Mouse (Mus musculus): ENCODE measurements around the gene Nxpe3. TPM values are rescaled to one million over a fixed set of nuclear protein-coding genes. Genes with fewer than 3 reads are reported as not detected.
"Not testable (repeated sequence)": the region's sequence is repeated elsewhere in the genome, so short reads cannot be mapped to it uniquely, and the experiment has no call there.

The Nxpe3 gene
- total and polyA plus RNA-seq, 3 experiments: 2.7 to 4.3 TPM; not detected in 1

GRCm38 (mm10) chr16:55861104-55861503 lies 34.0 kb downstream of the Nxpe3 start:
- no peaks in the 10 kb centered on the region for H3K27me3 ChIP-seq (ENCODE audit: control insufficient read depth in 1 of 2, insufficient read depth in 2 of 2, low read length in 2 of 2)
- H3K9ac ChIP-seq (ENCODE audit: control insufficient read depth, low read depth, low read length, poor library complexity, severe bottlenecking): no peak overlapping the region
- TF ChIP-seq SMC3 (IDR thresholded peaks at IDR 0.05; ENCODE audit: low read depth, low read length): no peak
- TF ChIP-seq CTCF (IDR thresholded peaks at IDR 0.05 in 2 of 3, conservative IDR thresholded peaks at IDR 0.05 in 1 of 3; ENCODE audit: control insufficient read depth in 1 of 3, insufficient read depth in 1 of 3, low read depth in 2 of 3, low read length in 3 of 3, poor library complexity in 1 of 3, severe bottlenecking in 1 of 3): no peak
- no peak for TF ChIP-seq MAZ (IDR thresholded peaks at IDR 0.05; ENCODE audit: low read depth, low read length)
- TF ChIP-seq RCOR1 (IDR thresholded peaks at IDR 0.05; ENCODE audit: low read depth, low read length): no peak
- H3K4me1 ChIP-seq (ENCODE audit: control insufficient read depth in 1 of 2, insufficient read depth in 2 of 2, low read length in 2 of 2): no peaks in the 10 kb centered on the region
- no peak for DNase-seq (ENCODE audit: low read depth, low spot score)
- H3K27ac ChIP-seq (ENCODE audit: control insufficient read depth, low read depth, low read length): no peak overlapping the region
- no peaks in the 10 kb centered on the region for H3K79me2 ChIP-seq (ENCODE audit: control insufficient read depth, insufficient read depth, low read length, poor library complexity)
- no peaks in the 10 kb centered on the region for H3K9me3 ChIP-seq (replicated peaks; ENCODE audit: insufficient read depth, low read length)
- H3K36me3 ChIP-seq (ENCODE audit: control insufficient read depth in 1 of 2, insufficient read depth in 2 of 2, low read length in 2 of 2): peaks cover 0 to 3% of the 10 kb centered on the region in 2 experiments; a peak in 3 of 4 replicates
- H3K4me3 ChIP-seq (ENCODE audit: control insufficient read depth in 1 of 2, insufficient read depth in 1 of 2, low read depth in 2 of 2, low read length in 2 of 2): no peak overlapping the region

GRCm38 (mm10) chr16:55859421-55859820 lies 35.7 kb downstream of the Nxpe3 start:
- not testable (repeated sequence) for H3K4me3 ChIP-seq (ENCODE audit: control insufficient read depth in 1 of 2, insufficient read depth in 1 of 2, low read depth in 2 of 2, low read length in 2 of 2); H3K36me3 ChIP-seq (ENCODE audit: control insufficient read depth in 1 of 2, insufficient read depth in 2 of 2, low read length in 2 of 2); H3K9me3 ChIP-seq (replicated peaks; ENCODE audit: insufficient read depth, low read length); H3K79me2 ChIP-seq (ENCODE audit: control insufficient read depth, insufficient read depth, low read length, poor library complexity); H3K27ac ChIP-seq (ENCODE audit: control insufficient read depth, low read depth, low read length); H3K9ac ChIP-seq (ENCODE audit: control insufficient read depth, low read depth, low read length, poor library complexity, severe bottlenecking); H3K4me1 ChIP-seq (ENCODE audit: control insufficient read depth in 1 of 2, insufficient read depth in 2 of 2, low read length in 2 of 2); DNase-seq (ENCODE audit: low read depth, low spot score); H3K27me3 ChIP-seq (ENCODE audit: control insufficient read depth in 1 of 2, insufficient read depth in 2 of 2, low read length in 2 of 2)

- Histone ChIP-seq H3K4me1 (ENCODE audit: control insufficient read depth in 1 of 2, insufficient read depth in 2 of 2, low read length in 2 of 2) (no peaks in the 10 kb centered on the region), H3K27ac (ENCODE audit: control insufficient read depth, low read depth, low read length) (no peak overlapping the region), H3K79me2 (ENCODE audit: control insufficient read depth, insufficient read depth, low read length, poor library complexity) (no peaks in the 10 kb centered on the region), H3K27me3 (ENCODE audit: control insufficient read depth in 1 of 2, insufficient read depth in 2 of 2, low read length in 2 of 2) (no peaks in the 10 kb centered on the region), H3K9me3 (replicated peaks; ENCODE audit: insufficient read depth, low read length) (no peaks in the 10 kb centered on the region), H3K36me3 (ENCODE audit: control insufficient read depth in 1 of 2, insufficient read depth in 2 of 2, low read length in 2 of 2) (peaks cover 0 to 3% of the 10 kb centered on the region in 2 experiments; a peak in 3 of 4 replicates), H3K9ac (ENCODE audit: control insufficient read depth, low read depth, low read length, poor library complexity, severe bottlenecking) (no peak overlapping the region), H3K4me3 (ENCODE audit: control insufficient read depth in 1 of 2, insufficient read depth in 1 of 2, low read depth in 2 of 2, low read length in 2 of 2) (no peak overlapping the region)
- peak; percentile 73 for DNase-seq (ENCODE audit: low read depth, low spot score)
- TF ChIP-seq MAZ (IDR thresholded peaks at IDR 0.05; ENCODE audit: low read depth, low read length): no peak
- peak; percentile 53 for TF ChIP-seq SMC3 (IDR thresholded peaks at IDR 0.05; ENCODE audit: low read depth, low read length)
- TF ChIP-seq RCOR1 (IDR thresholded peaks at IDR 0.05; ENCODE audit: low read depth, low read length): no peak
- TF ChIP-seq ZC3H11A (IDR thresholded peaks at IDR 0.05; ENCODE audit: low read depth, low read length): 0 out of 2 replicates have a peak, but pooled peaks have one; percentile 27
- no peak for TF ChIP-seq KAT2A (conservative IDR thresholded peaks at IDR 0.05; ENCODE audit: low read depth, low read length)
- peak; percentile 66 to 77 (median 77) for TF ChIP-seq CTCF (IDR thresholded peaks at IDR 0.05 in 2 of 3, conservative IDR thresholded peaks at IDR 0.05 in 1 of 3; ENCODE audit: control insufficient read depth in 1 of 3, insufficient read depth in 1 of 3, low read depth in 2 of 3, low read length in 3 of 3, poor library complexity in 1 of 3, severe bottlenecking in 1 of 3)
- no peak for TF ChIP-seq NELFE (IDR thresholded peaks at IDR 0.05; ENCODE audit: low read depth, low read length)
- no peak for TF ChIP-seq UBTF (IDR thresholded peaks at IDR 0.05; ENCODE audit: borderline replicate concordance, insufficient read depth, low read depth, low read length)
- peak; percentile 60 for TF ChIP-seq RAD21 (IDR thresholded peaks at IDR 0.05; ENCODE audit: low read depth, low read length)
- no peak for TF ChIP-seq ETS1 (IDR thresholded peaks at IDR 0.05; ENCODE audit: low read depth, low read length)
These were observed 36.6 kb downstream of the Nxpe3 start for GRCm38 (mm10) chr16:55858465-55858864.
